ENCODE assay signal across 13 mouse cellular contexts in the genomic region with DNA sequence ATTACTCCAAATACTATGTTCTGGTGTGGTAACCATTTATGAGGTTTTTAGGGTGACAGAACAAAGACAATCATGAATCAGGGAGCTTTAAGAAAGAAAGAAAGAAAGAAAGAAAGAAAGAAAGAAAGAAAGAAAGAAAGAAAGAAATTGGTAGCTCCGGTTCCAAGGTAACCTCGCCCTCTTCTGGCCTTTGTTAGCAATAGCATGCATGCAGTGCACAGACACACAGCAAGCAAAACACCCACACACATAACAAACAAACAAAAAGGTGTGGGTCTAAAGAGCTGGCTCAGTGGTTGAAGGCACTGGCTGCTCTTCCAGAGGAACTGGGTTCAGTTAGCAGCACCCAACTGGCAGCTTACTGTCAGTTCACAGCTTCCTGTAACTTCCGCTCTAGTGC. TPM values are rescaled to one million over a fixed set of nuclear protein-coding genes. Genes with fewer than 3 reads are reported as not detected.
DNase-seq lines count a peak whose midpoint lies in the region; ATAC-seq and TF ChIP-seq lines count a peak whose summit lies in the region.
"Had no signal": no experiment of that assay in that cellular context is flagged by ENCODE, and none has a peak within 500 bp of the region (broad histone marks: within the 10 kb centered on the region; RNA-seq: fewer than 3 reads in every experiment).

No protein-coding gene starts in this region.

- no peaks in the 10 kb centered on the region for H3K4me1 ChIP-seq in liver, adult 2 months (ENCODE audit: control insufficient read depth, insufficient read depth, low read length)
- no peaks in the 10 kb centered on the region for H3K4me1 ChIP-seq in liver, embryonic 11.5 days (replicated peaks; ENCODE audit: control insufficient read depth, insufficient read depth, low read length)
- peaks cover 49% of the 10 kb centered on the region for H3K4me1 ChIP-seq in E14TG2a.4 (replicated peaks; ENCODE audit: low read depth, low read length)
- H3K4me1 ChIP-seq: liver, embryonic 15.5 days; midbrain, embryonic 13.5 days had no signal

- TF ChIP-seq CTCF in liver, adult 2 months (IDR thresholded peaks at IDR 0.05; ENCODE audit: low read depth, low read length) = peak; percentile 38; the same call in 1 of the 2 replicates
- TF ChIP-seq CTCF in E14TG2a.4 (conservative IDR thresholded peaks at IDR 0.05; ENCODE audit: low read length) = peak; percentile 84

- no peak overlapping the region for H3K9ac ChIP-seq in liver, adult 2 months (ENCODE audit: low read depth, low read length)
- H3K9ac ChIP-seq in liver, embryonic 11.5 days (ENCODE audit: low read depth, low read length) = no peak overlapping the region
- H3K9ac ChIP-seq: liver, embryonic 15.5 days; midbrain, embryonic 13.5 days had no signal

- no peak overlapping the region for H3K4me2 ChIP-seq in liver, embryonic 11.5 days
- H3K4me2 ChIP-seq: liver, embryonic 15.5 days; midbrain, embryonic 13.5 days had no signal

- no peak overlapping the region for H3K27ac ChIP-seq in liver, adult 2 months (replicated peaks; ENCODE audit: insufficient read depth, low read depth, low read length)
- no peak overlapping the region for H3K27ac ChIP-seq in liver, embryonic 11.5 days (ENCODE audit: low read depth, low read length)
- H3K27ac ChIP-seq: liver, embryonic 15.5 days; midbrain, embryonic 13.5 days had no signal

- ATAC-seq in liver, embryonic 11.5 days (replicated peaks; ENCODE audit: low FRiP score) = no peak
- peak; percentile 69 for ATAC-seq in megakaryocyte, adult 5-6 weeks (ENCODE audit: poor library complexity, severe bottlenecking)
- ATAC-seq: midbrain, embryonic 13.5 days had no signal

- H3K79me2 ChIP-seq in liver, adult 2 months (ENCODE audit: control insufficient read depth, insufficient read depth, low read length) = no peaks in the 10 kb centered on the region

- H3K9me3 ChIP-seq in liver, embryonic 11.5 days (ENCODE audit: control insufficient read depth, low read length) = no peaks in the 10 kb centered on the region
- peaks cover 3% of the 10 kb centered on the region; the same call in 1 of the 2 replicates for H3K9me3 ChIP-seq in E14TG2a.4 (ENCODE audit: low read length)
- H3K9me3 ChIP-seq: liver, embryonic 15.5 days; midbrain, embryonic 13.5 days had no signal

- no peaks in the 10 kb centered on the region for H3K36me3 ChIP-seq in liver, adult 2 months (ENCODE audit: control insufficient read depth, insufficient read depth, low read length)
- no peaks in the 10 kb centered on the region for H3K36me3 ChIP-seq in liver, embryonic 11.5 days (ENCODE audit: control insufficient read depth, insufficient read depth, low read length)
- H3K36me3 ChIP-seq in E14TG2a.4 (ENCODE audit: insufficient read depth, low read length) = no peaks in the 10 kb centered on the region
- H3K36me3 ChIP-seq: liver, embryonic 15.5 days; midbrain, embryonic 13.5 days had no signal

- no peak for DNase-seq in liver, adult 2 months (ENCODE audit: extremely low read depth, low read depth, low spot score)
- no peak for DNase-seq in liver, embryonic 11.5 days (ENCODE audit: low spot score)
- peak; percentile 37 for DNase-seq in A20 (ENCODE audit: low read depth, low spot score)
- no peak for DNase-seq in T-cell, adult 2 months (ENCODE audit: low spot score)
- DNase-seq in layer of hippocampus, adult 8-10 months (ENCODE audit: low spot score in 2 of 2) = no peak
- DNase-seq: cerebellum, postnatal 14 days; kidney, postnatal 10 days; thymus, postnatal 36 days had no signal

- no peaks in the 10 kb centered on the region for H3K27me3 ChIP-seq in liver, adult 2 months (ENCODE audit: control insufficient read depth, insufficient read depth, low read length)
- H3K27me3 ChIP-seq in liver, embryonic 11.5 days (replicated peaks; ENCODE audit: control insufficient read depth, insufficient read depth, low read length) = no peaks in the 10 kb centered on the region
- no peaks in the 10 kb centered on the region for H3K27me3 ChIP-seq in E14TG2a.4 (ENCODE audit: insufficient read depth, low read length)
- H3K27me3 ChIP-seq: liver, embryonic 15.5 days; midbrain, embryonic 13.5 days had no signal

- no peak overlapping the region for H3K4me3 ChIP-seq in liver, adult 2 months (ENCODE audit: insufficient read depth, low read depth, low read length)
- no peak overlapping the region for H3K4me3 ChIP-seq in liver, embryonic 11.5 days (ENCODE audit: low read depth, low read length)
- no peak overlapping the region for H3K4me3 ChIP-seq in E14TG2a.4 (replicated peaks; ENCODE audit: low read length)
- H3K4me3 ChIP-seq: erythroblast, embryonic 14.5 days; liver, embryonic 15.5 days; midbrain, embryonic 13.5 days had no signal

- 92% methylated on average over 3 of the region's 3 CpGs for WGBS in liver, adult 2 months
- 65% methylated on average over 3 of the region's 3 CpGs for WGBS in liver, embryonic 11.5 days

- TF ChIP-seq POLR2A in liver, adult 2 months (IDR thresholded peaks at IDR 0.05; ENCODE audit: extremely low read depth, insufficient read depth, low read length) = no peak

RNA-seq across cellular contexts. Expression of gene Parp14, which starts 19.3 kb away (rescaled TPM):
- 19.5 and 24.5 TPM in 2 replicates for total RNA-seq in liver, adult 2 months (2014; rRNA removed)
- 3.3 and 4.5 TPM in 2 replicates for polyA plus RNA-seq in liver, adult 2 months (2012; rRNA removed)
- 0.70 and 1.3 TPM in 2 replicates for polyA plus RNA-seq in liver, embryonic 11.5 days (2014; fragmentation: Nextera tagmentation; extraction: Ambion mirVana)
- 35.4 and 36.6 TPM in 2 replicates for total RNA-seq in megakaryocyte, adult 5-6 weeks (2015)
- 41.9 and 42.4 TPM in 2 replicates for total RNA-seq in megakaryocyte, adult 5-6 weeks (2017)
- 1 to 10 TPM; 1.3 to 5.4 (median 3.2) TPM for total RNA-seq in layer of hippocampus, adult 8-10 months (2022)

RNA-seq across cellular contexts. Expression of gene Parp9, which starts 47.6 kb away (rescaled TPM):
- 36.0 and 63.5 TPM in 2 replicates for total RNA-seq in liver, adult 2 months (2014; rRNA removed)
- 11.9 and 13.7 TPM in 2 replicates for polyA plus RNA-seq in liver, adult 2 months (2012; rRNA removed)
- 4.1 and 5.7 TPM in 2 replicates for polyA plus RNA-seq in liver, embryonic 11.5 days (2014; fragmentation: Nextera tagmentation; extraction: Ambion mirVana)
- total RNA-seq in megakaryocyte, adult 5-6 weeks (2015) = 25.0 and 26.3 TPM in 2 replicates
- 48.2 and 63.1 TPM in 2 replicates for total RNA-seq in megakaryocyte, adult 5-6 weeks (2017)
- 1 to 10 TPM; 2.8 to 9.4 (median 5.6) TPM for total RNA-seq in layer of hippocampus, adult 8-10 months (2022)

RNA-seq across cellular contexts. Expression of gene Dtx3l, which starts 48.3 kb away (rescaled TPM):
- 26.0 and 31.6 TPM in 2 replicates for total RNA-seq in liver, adult 2 months (2014; rRNA removed)
- 11.2 and 12.2 TPM in 2 replicates for polyA plus RNA-seq in liver, adult 2 months (2012; rRNA removed)
- 3.2 and 3.8 TPM in 2 replicates for polyA plus RNA-seq in liver, embryonic 11.5 days (2014; fragmentation: Nextera tagmentation; extraction: Ambion mirVana)
- 32.6 and 36.5 TPM in 2 replicates for total RNA-seq in megakaryocyte, adult 5-6 weeks (2015)
- 50.0 and 51.3 TPM in 2 replicates for total RNA-seq in megakaryocyte, adult 5-6 weeks (2017)
- total RNA-seq in layer of hippocampus, adult 8-10 months (2022) = 1 to 10 TPM; 4.5 to 7.6 (median 6.3) TPM
